Mouse (Mus musculus): ENCODE measurements at regions not wholly inside any gene's neighbourhood (a gene's known extent, or its start where the extent isn't known, plus 50 kb on each side); places are given as distances from the start of the nearest gene placed in this dataset.

DNA sequence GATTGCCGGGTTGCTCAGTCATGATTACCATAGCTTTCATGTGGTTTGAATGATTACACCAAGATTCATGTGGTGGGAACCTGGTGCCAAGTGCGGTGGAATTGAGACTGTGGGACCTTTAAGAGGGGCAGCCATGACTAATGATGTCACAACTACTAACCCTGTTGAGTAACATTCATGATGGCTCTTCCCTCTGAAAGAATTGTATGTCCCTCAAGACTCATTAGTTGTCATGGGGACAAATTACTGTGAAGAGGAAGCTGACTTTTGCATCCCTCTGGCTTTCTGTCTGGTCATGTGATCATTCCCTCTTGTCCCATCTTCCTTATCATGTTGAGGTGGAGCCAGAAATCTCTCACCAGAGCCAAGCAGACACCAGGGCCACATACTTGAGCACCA lies 342.1 kb downstream of the Gadd45g start:
- TF ChIP-seq CTCF (IDR thresholded peaks at IDR 0.05; ENCODE audit: extremely low read depth, insufficient read depth, insufficient read length, insufficient replicate concordance) (no peak), POLR2A (IDR thresholded peaks at IDR 0.05; ENCODE audit: low read depth, low read length) (no peak)
- H3K27ac ChIP-seq (ENCODE audit: insufficient read depth, low read length): no peak overlapping the region
- H3K27me3 ChIP-seq (ENCODE audit: control insufficient read depth, insufficient read depth, low read length): no peaks in the 10 kb centered on the region
- no peaks in the 10 kb centered on the region for H3K4me1 ChIP-seq (ENCODE audit: control insufficient read depth, insufficient read depth, insufficient read length)
- 57% methylated on average over 2 of the region's 2 CpGs for WGBS
- DNase-seq (ENCODE audit: low read depth in 1 of 2, low spot score in 2 of 2): no peak
- H3K4me3 ChIP-seq (ENCODE audit: extremely low read depth, insufficient read depth, insufficient read length): no peak overlapping the region
- no peaks in the 10 kb centered on the region for H3K36me3 ChIP-seq (ENCODE audit: control insufficient read depth, insufficient read depth, low read length)

DNA sequence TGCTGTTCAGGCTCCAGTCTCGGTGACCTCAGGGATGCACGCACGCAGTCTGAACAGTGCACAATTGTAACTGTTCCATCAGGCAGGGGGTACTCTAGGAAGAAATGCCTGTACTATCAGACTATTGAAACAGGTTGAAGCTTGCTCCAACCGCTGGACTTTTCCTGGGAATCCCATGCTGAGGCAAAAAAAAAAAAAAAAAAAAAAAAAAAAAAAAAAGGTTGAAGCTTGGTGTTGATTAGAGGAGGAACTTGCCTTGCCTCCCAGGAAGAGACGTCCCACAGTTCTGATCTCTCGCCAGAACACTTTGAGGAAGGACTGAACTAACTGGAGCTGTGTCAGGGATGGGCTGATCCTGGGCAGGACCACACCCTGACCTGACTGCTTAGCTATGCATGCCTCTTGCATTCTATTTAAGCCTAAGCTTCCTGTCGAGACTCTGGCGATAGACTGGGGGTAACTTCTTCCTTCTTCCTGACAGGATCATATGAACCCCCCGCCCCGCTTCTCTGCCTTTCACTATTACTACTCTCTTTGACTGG lies 341.6 kb downstream of the Diras2 start:
- Histone ChIP-seq H3K27me3 (ENCODE audit: control insufficient read depth, insufficient read depth, low read length) (no peaks in the 10 kb centered on the region), H3K4me3 (ENCODE audit: extremely low read depth, insufficient read depth, insufficient read length) (no peak overlapping the region), H3K27ac (ENCODE audit: insufficient read depth, low read length) (no peak overlapping the region), H3K36me3 (ENCODE audit: control insufficient read depth, insufficient read depth, low read length) (no peaks in the 10 kb centered on the region), H3K4me1 (ENCODE audit: control insufficient read depth, insufficient read depth, insufficient read length) (no peaks in the 10 kb centered on the region)
- no peak for TF ChIP-seq POLR2A (IDR thresholded peaks at IDR 0.05; ENCODE audit: low read depth, low read length)
- no peak for TF ChIP-seq CTCF (IDR thresholded peaks at IDR 0.05; ENCODE audit: extremely low read depth, insufficient read depth, insufficient read length, insufficient replicate concordance)
- WGBS: 64% methylated on average over 10 of the region's 10 CpGs
- DNase-seq (ENCODE audit: low read depth in 1 of 2, low spot score in 2 of 2): no peak

DNA sequence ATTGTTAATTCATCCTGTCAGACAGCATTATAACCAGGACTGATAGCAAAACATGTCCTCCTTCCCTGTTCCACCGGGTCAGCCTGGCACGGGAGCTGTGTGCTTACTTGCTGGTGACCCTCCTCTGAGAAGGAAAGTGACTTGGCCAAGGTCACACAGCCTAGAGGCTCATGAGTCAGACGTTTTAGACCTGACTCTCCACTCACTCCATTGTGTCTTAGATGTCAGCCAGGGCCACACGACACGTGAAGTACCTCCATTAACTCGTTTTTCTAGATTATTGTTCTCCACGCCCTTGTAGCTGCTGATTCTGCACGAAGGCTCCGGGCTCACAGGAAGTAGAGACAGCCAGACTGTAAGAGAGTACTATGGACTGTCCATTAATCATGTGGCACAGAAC lies 340.8 kb downstream of the Diras2 start:
- no peak for TF ChIP-seq CTCF (IDR thresholded peaks at IDR 0.05; ENCODE audit: extremely low read depth, insufficient read depth, insufficient read length, insufficient replicate concordance)
- no peak for TF ChIP-seq POLR2A (IDR thresholded peaks at IDR 0.05; ENCODE audit: low read depth, low read length)
- WGBS: 75% methylated on average over 9 of the region's 9 CpGs

DNA sequence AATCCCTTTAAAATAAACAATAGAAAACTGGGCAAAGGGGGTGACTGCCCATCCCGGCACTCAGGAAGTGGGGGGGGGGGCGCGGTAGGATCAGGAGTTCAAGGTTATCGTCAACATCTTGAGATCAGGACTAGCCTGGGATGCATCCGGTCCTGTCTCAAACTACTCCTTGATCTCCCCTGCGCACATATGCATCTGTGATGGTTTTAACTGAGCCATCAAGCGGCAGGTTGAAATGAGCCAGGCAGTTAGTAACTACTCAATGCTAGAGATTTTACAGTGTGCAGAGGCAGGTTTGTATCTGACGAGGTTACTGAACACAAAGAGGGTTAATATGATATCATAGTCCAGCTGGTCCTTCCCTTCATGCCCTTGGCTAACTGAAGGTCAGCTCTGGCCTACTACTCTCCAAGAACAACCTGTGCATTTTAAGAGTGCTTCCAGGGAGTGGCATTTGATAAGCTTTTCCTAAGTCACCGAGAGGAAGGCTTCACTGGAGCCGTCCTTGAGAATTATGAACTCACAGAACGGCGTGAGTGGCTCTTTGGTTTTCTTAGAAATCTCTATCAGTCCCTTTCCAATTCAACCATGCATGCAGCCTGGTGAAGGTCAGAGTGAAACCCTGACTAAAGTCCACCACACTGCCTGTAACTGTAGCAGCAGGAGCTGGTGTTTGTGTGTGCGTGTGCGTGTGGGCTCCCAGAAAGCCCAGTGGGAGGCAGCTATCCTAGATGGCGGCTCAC lies 340.1 kb downstream of the Diras2 start:
- no peak overlapping the region for H3K4me3 ChIP-seq (ENCODE audit: extremely low read depth, insufficient read depth, insufficient read length)
- H3K4me1 ChIP-seq (ENCODE audit: control insufficient read depth, insufficient read depth, insufficient read length): no peaks in the 10 kb centered on the region
- H3K36me3 ChIP-seq (ENCODE audit: control insufficient read depth, insufficient read depth, low read length): no peaks in the 10 kb centered on the region
- 87% methylated on average over 15 of the region's 15 CpGs for WGBS
- DNase-seq (ENCODE audit: low read depth in 1 of 2, low spot score in 2 of 2): no peak
- no peak overlapping the region for H3K27ac ChIP-seq (ENCODE audit: insufficient read depth, low read length)
- no peaks in the 10 kb centered on the region for H3K27me3 ChIP-seq (ENCODE audit: control insufficient read depth, insufficient read depth, low read length)
- no peak for TF ChIP-seq POLR2A (IDR thresholded peaks at IDR 0.05; ENCODE audit: low read depth, low read length)
- TF ChIP-seq CTCF (IDR thresholded peaks at IDR 0.05; ENCODE audit: extremely low read depth, insufficient read depth, insufficient read length, insufficient replicate concordance): no peak

More for the DNA sequence above, 340.8 kb downstream of the Diras2 start:
- no peaks in the 10 kb centered on the region for H3K27me3 ChIP-seq (ENCODE audit: control insufficient read depth, insufficient read depth, low read length)
- H3K27ac ChIP-seq (ENCODE audit: insufficient read depth, low read length): no peak overlapping the region
- no peaks in the 10 kb centered on the region for H3K4me1 ChIP-seq (ENCODE audit: control insufficient read depth, insufficient read depth, insufficient read length)
- no peak for DNase-seq (ENCODE audit: low read depth in 1 of 2, low spot score in 2 of 2)
- no peaks in the 10 kb centered on the region for H3K36me3 ChIP-seq (ENCODE audit: control insufficient read depth, insufficient read depth, low read length)
- H3K4me3 ChIP-seq (ENCODE audit: extremely low read depth, insufficient read depth, insufficient read length): no peak overlapping the region

DNA sequence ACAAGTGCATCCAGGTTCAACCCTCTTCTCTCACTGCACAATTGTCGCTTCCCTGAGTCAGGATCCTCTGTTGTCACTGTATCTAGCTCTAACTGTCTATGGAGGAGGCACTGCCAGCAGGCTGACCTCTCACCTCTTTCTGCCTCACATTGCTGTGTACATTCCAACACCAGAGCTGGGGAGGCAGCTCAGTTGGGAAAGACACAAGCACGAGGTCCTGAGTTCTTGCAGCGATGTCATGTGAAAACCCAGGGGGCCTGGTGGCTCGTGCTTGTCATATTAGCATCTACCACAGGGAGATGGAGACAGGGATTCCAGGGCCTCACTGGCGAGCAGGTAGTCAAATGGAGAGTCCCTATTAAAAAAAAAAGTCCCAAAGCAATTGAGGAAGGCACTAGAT lies 334.2 kb downstream of the Diras2 start:
- TF ChIP-seq POLR2A (IDR thresholded peaks at IDR 0.05; ENCODE audit: low read depth, low read length): no peak
- TF ChIP-seq CTCF (IDR thresholded peaks at IDR 0.05; ENCODE audit: extremely low read depth, insufficient read depth, insufficient read length, insufficient replicate concordance): no peak
- 87% methylated on average over 5 of the region's 5 CpGs for WGBS
- DNase-seq (ENCODE audit: low read depth in 1 of 2, low spot score in 2 of 2): no peak

DNA sequence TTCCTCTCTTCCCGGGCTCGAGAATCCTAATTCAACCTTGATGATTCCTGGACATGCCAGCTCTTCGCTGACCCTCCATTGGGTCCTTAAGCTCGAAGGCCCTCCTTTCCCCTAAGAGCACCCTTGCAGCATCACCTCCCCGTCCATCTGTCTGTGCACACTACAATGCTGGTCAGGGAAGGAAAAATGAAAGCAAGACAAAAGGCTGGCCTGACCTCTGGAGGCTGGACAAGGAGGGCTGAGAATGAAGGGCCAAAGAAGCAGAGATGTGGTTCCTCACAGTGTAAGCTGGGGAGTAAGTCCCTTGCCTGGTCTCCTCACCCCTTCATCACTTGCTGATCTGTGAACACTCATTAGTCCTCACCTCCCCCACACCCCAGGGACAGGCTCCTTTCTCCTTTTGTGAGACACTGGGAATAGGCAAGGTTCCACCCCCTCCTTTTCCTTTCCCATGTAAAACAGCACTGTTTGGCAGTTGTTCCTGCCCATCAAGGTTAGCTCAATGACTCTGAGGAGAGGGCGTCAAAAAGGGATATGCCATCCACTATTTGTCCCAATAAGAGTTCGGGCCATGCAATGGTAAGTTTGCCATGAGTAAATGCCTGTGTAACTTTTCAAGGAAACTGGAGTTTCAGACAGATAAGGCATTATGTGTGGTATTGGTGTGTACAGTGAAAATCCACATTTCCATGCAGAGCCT lies 332.3 kb downstream of the Diras2 start:
- 89% methylated on average over 7 of the region's 7 CpGs for WGBS
- Histone ChIP-seq H3K4me3 (ENCODE audit: extremely low read depth, insufficient read depth, insufficient read length) (no peak overlapping the region), H3K27ac (ENCODE audit: insufficient read depth, low read length) (no peak overlapping the region), H3K27me3 (ENCODE audit: control insufficient read depth, insufficient read depth, low read length) (no peaks in the 10 kb centered on the region), H3K36me3 (ENCODE audit: control insufficient read depth, insufficient read depth, low read length) (no peaks in the 10 kb centered on the region), H3K4me1 (ENCODE audit: control insufficient read depth, insufficient read depth, insufficient read length) (no peaks in the 10 kb centered on the region)
- no peak for DNase-seq (ENCODE audit: low read depth in 1 of 2, low spot score in 2 of 2)
- TF ChIP-seq POLR2A (IDR thresholded peaks at IDR 0.05; ENCODE audit: low read depth, low read length): no peak
- TF ChIP-seq CTCF (IDR thresholded peaks at IDR 0.05; ENCODE audit: extremely low read depth, insufficient read depth, insufficient read length, insufficient replicate concordance): no peak

More for the DNA sequence above, 334.2 kb downstream of the Diras2 start:
- Histone ChIP-seq H3K4me1 (ENCODE audit: control insufficient read depth, insufficient read depth, insufficient read length) (no peaks in the 10 kb centered on the region), H3K36me3 (ENCODE audit: control insufficient read depth, insufficient read depth, low read length) (no peaks in the 10 kb centered on the region), H3K27me3 (ENCODE audit: control insufficient read depth, insufficient read depth, low read length) (no peaks in the 10 kb centered on the region), H3K4me3 (ENCODE audit: extremely low read depth, insufficient read depth, insufficient read length) (no peak overlapping the region), H3K27ac (ENCODE audit: insufficient read depth, low read length) (no peak overlapping the region)

All from spleen, adult 2 months (tissue).